Mouse (Mus musculus) CH12.LX (cell line): Measurements from ENCODE around the gene Rab5if. TPM values are rescaled to one million over a fixed set of nuclear protein-coding genes. Genes with fewer than 3 reads are reported as not detected.

Source experiments
- DNase-seq: peaks from one replicate; pipeline ENCODE4 v3.0.0-alpha.2; 2013; ENCODE audit errors: extremely low read depth
- H3K27ac ChIP-seq: 2 replicates; pipeline ENCODE4 v1.5.1; 2012; ENCODE audit warnings: low read depth, mild to moderate bottlenecking, control low read depth, moderate library complexity; ENCODE audit not compliant: insufficient read depth
- H3K27me3 ChIP-seq: replicated peaks from 2 replicates; pipeline ENCODE3; 2012; ENCODE audit warnings: inconsistent platforms
- H3K36me3 ChIP-seq, 2 experiments: replicated peaks in 1 of 2; 2 replicates each; pipeline versions ENCODE3 to v1.6.1; 2012; ENCODE audit warnings: inconsistent platforms in 1 of 2, low read length in 1 of 2, mild to moderate bottlenecking in 1 of 2, mixed read lengths in 1 of 2, moderate library complexity in 1 of 2; ENCODE audit not compliant: control insufficient read depth in 1 of 2, insufficient read depth in 1 of 2
- H3K4me1 ChIP-seq, 2 experiments: 2 replicates each; pipeline ENCODE4 v1.6.1; 2012; ENCODE audit warnings: inconsistent platforms in 1 of 2, moderate library complexity in 1 of 2; ENCODE audit not compliant: insufficient read depth in 2 of 2, control insufficient read depth in 1 of 2
- H3K4me2 ChIP-seq: 2 replicates; pipeline ENCODE4 v1.6.1; 2012; ENCODE audit warnings: low read depth, mild to moderate bottlenecking, control low read depth; ENCODE audit not compliant: poor library complexity, insufficient read depth, severe bottlenecking
- H3K4me3 ChIP-seq, 3 experiments: fragments of 150-350 bp in 1 of 3; sonication (generic) in 1 of 3; replicated peaks in 1 of 3; 2 replicates each; pipeline versions ENCODE3 to v1.5.1; 2011 to 2012; ENCODE audit warnings: low read depth in 2 of 3, low read length in 2 of 3, mild to moderate bottlenecking in 2 of 3, moderate library complexity in 2 of 3, control low read depth in 1 of 3, improper control_type of control experiment in 1 of 3, inconsistent platforms in 1 of 3, mixed read lengths in 1 of 3; ENCODE audit not compliant: poor library complexity in 1 of 3
- H3K79me2 ChIP-seq: replicated peaks from 2 replicates; pipeline ENCODE4 v1.6.1; 2012; ENCODE audit warnings: mild to moderate bottlenecking, moderate library complexity; ENCODE audit not compliant: control insufficient read depth, poor library complexity, insufficient read depth, severe bottlenecking; ENCODE audit errors: extremely low read depth
- H3K9ac ChIP-seq: 2 replicates; pipeline ENCODE4 v1.6.1; 2012; ENCODE audit warnings: low read depth, mild to moderate bottlenecking, control low read depth, moderate library complexity; ENCODE audit not compliant: insufficient read depth
- H3K9me3 ChIP-seq: replicated peaks from 2 replicates; pipeline ENCODE3; 2012; ENCODE audit warnings: low read length, inconsistent platforms, mixed read lengths
- CHD2 ChIP-seq: IDR thresholded peaks from 2 replicates; pipeline ENCODE4 v1.6.1; 2011; ENCODE audit warnings: low read length, improper control_type of control experiment
- E2F4 ChIP-seq: IDR thresholded peaks from 2 replicates; pipeline ENCODE4 v1.6.1; 2011; ENCODE audit warnings: low read depth, low read length, improper control_type of control experiment; ENCODE audit not compliant: insufficient replicate concordance
- ELF1 ChIP-seq: IDR thresholded peaks from 2 replicates; pipeline ENCODE4 v1.6.1; 2014; ENCODE audit warnings: low read depth, mild to moderate bottlenecking, inconsistent platforms, low read length, improper control_type of control experiment
- ETS1 ChIP-seq: conservative IDR thresholded peaks from 2 replicates; pipeline ENCODE4 v1.6.1; 2012; ENCODE audit warnings: low read depth, mild to moderate bottlenecking, inconsistent platforms, low read length, improper control_type of control experiment, moderate library complexity
- JUND ChIP-seq: conservative IDR thresholded peaks from 2 replicates; pipeline ENCODE4 v1.6.1; 2011; ENCODE audit warnings: low read depth, low read length, improper control_type of control experiment
- KAT2A ChIP-seq: IDR thresholded peaks from 2 replicates; pipeline ENCODE4 v1.6.1; 2012; ENCODE audit warnings: low read length, improper control_type of control experiment, inconsistent platforms; ENCODE audit not compliant: insufficient replicate concordance
- MAFK ChIP-seq: IDR thresholded peaks from 2 replicates; pipeline ENCODE4 v1.6.1; 2011; ENCODE audit warnings: low read length, improper control_type of control experiment; ENCODE audit not compliant: insufficient replicate concordance
- MAX ChIP-seq: IDR thresholded peaks from 2 replicates; pipeline ENCODE4 v1.6.1; 2011; ENCODE audit warnings: low read length, improper control_type of control experiment
- MYC ChIP-seq: IDR thresholded peaks from 2 replicates; pipeline ENCODE4 v1.6.1; 2011; ENCODE audit warnings: low read depth, mild to moderate bottlenecking, improper control_type of control experiment, low read length
- POLR2A ChIP-seq: IDR thresholded peaks from 2 replicates; pipeline ENCODE4 v1.6.1; 2011; ENCODE audit warnings: low read depth, mild to moderate bottlenecking, improper control_type of control experiment, low read length
- POLR2AphosphoS2 ChIP-seq: IDR thresholded peaks from 2 replicates; pipeline ENCODE4 v1.6.1; 2011; ENCODE audit warnings: low read depth, low read length, improper control_type of control experiment
- RCOR1 ChIP-seq: conservative IDR thresholded peaks from 2 replicates; pipeline ENCODE4 v1.6.1; 2012; ENCODE audit warnings: low read depth, mild to moderate bottlenecking, inconsistent platforms, low read length, improper control_type of control experiment
- SIN3A ChIP-seq: IDR thresholded peaks from 2 replicates; pipeline ENCODE4 v1.6.1; 2012; ENCODE audit warnings: low read length, improper control_type of control experiment, inconsistent platforms
- TCF12 ChIP-seq: IDR thresholded peaks from 2 replicates; pipeline ENCODE4 v1.6.1; 2014; ENCODE audit warnings: low read depth, mild to moderate bottlenecking, inconsistent platforms, low read length, improper control_type of control experiment
- UBTF ChIP-seq: IDR thresholded peaks from 2 replicates; pipeline ENCODE4 v1.6.1; 2012; ENCODE audit warnings: low read depth, mild to moderate bottlenecking, inconsistent platforms, low read length, improper control_type of control experiment, moderate library complexity
- USF1 ChIP-seq: IDR thresholded peaks from 2 replicates; pipeline ENCODE4 v1.6.1; 2014; ENCODE audit warnings: low read depth, mild to moderate bottlenecking, inconsistent platforms, low read length, improper control_type of control experiment
- dilution Hi-C: fragments of 300-500 bp; cut with MboI; formaldehyde crosslinking; loops from 2 replicates; pipeline ENCODE4 v1.14.3; 2020; ENCODE audit warnings: low sequenced_read_pairs; ENCODE audit not compliant: extremely low pct_unique_long_range_greater_than_20kb, extremely low pct_ligation_motif_present
- in situ Hi-C: fragments of 300-500 bp; cut with MboI; formaldehyde crosslinking; loops from 3 replicates; pipeline ENCODE4 v1.14.3; 2019; ENCODE audit warnings: low sequenced_read_pairs, low pct_ligation_motif_present, low pct_unique_long_range_greater_than_20kb, mixed read lengths
- polyA plus RNA-seq: library from polyadenylated mRNA; unstranded; fragments of >175 nt; gene quantifications from 2 replicates; pipeline ENCODE4 v1.2.1, GENCODE M21; 2012; ENCODE audit warnings: low read depth; ENCODE audit not compliant: insufficient read length
- total RNA-seq, 2 experiments: library from RNA; depleted of rRNA; stranded (reverse); fragments of 300-350 nt in 1 of 2; fragments of >200 nt in 1 of 2; gene quantifications; 2 replicates each; pipeline ENCODE4 v1.2.3; 2012 to 2014

Rab5if gene
- total and polyA plus RNA-seq, 3 experiments: 111 to 205 (median 186) TPM

DNA sequence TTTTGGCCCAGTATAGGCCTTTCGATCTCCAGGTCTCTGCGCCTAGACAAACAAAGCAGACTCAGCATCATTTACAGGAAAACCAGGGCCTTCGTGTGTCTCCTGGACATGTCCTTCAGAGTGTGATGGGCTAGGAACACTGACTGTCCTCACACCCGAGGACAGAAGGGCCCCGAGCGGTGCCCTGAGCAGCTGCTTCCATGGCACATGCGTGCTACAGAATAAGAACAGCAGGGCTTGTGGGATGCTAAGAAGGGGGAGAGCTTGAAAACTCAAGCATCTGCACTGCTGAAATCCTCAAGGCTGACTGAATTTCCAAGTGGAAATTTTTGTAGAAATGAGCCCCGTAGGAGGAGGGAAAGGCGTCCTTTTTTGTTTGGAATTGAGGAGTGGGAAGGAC, 34.1 kb downstream of the Rab5if start (continued):
- TF ChIP-seq UBTF (no peak), POLR2AphosphoS2 (no peak), E2F4 (no peak), TCF12 (no peak)

DNA sequence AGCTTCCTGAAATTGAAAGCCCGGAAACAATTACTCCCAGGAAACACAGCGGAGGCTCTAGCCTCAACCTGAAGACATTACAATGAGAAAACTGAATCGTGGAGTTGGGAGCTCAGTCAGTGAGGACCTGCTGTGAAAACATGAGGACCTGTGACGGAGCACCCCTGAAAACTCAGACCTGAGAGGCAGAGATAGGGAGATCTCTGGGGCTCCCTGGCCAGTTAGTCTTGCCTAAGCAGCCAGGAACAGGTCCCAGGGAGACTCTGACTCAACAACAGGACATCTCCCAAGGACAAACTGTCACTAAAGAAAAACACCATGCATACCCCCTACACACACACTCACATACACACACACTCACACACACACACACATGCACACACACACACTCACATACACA, 35.4 kb downstream of the Rab5if start:
- no peak for DNase-seq
- no peaks in the 10 kb centered on the region for H3K9me3 ChIP-seq
- no peaks in the 10 kb centered on the region for H3K27me3 ChIP-seq
- H3K36me3 ChIP-seq: no peaks in the 10 kb centered on the region
- H3K4me2 ChIP-seq: no peak overlapping the region
- H3K27ac ChIP-seq: no peak overlapping the region
- no peak overlapping the region for H3K4me3 ChIP-seq
- no peak for TF ChIP-seq MAX
- TF ChIP-seq RCOR1: no peak
- TF ChIP-seq USF1: no peak
- TF ChIP-seq CHD2: no peak
- TF ChIP-seq ELF1: no peak
- no peak for TF ChIP-seq KAT2A
- H3K4me1 ChIP-seq: no peaks in the 10 kb centered on the region
- H3K79me2 ChIP-seq: no peaks in the 10 kb centered on the region
- no peak overlapping the region for H3K9ac ChIP-seq
- in situ Hi-C loops: loop anchor here (25.0 kb wide), 1 partner anchor 189 kb away; the partner anchor contains the start of genes Soga1 and Tldc2
- dilution Hi-C loops: no loop called here

DNA sequence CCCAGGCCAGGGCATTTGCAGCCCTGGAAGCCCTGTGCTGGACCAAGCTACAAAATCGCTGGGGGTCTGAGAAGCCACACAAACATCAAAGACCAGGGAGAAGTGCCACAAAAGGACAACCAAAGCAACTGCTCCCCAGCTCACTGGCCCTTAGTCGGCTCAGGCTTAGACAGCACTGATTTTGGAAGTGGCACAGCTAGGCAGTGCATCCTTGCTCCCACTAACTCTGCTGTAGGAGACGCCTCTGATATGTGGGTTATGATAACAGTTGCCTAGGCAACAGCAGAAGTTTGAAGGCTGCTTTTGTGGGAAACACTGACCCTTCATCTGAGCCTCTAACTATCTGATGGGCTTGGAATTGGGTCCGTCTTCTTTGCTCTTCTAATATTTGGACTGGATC, 36.3 kb downstream of the Rab5if start:
- dilution Hi-C loops (no loop called here), in situ Hi-C loops (loop anchor here (25.0 kb wide), 1 partner anchor 188 kb away; the partner anchor contains the start of genes Soga1 and Tldc2)
- TF ChIP-seq MYC (no peak), JUND (no peak)
- H3K4me3 ChIP-seq: no peak overlapping the region
- H3K9me3 ChIP-seq: no peaks in the 10 kb centered on the region
- H3K9ac ChIP-seq: no peak overlapping the region
- H3K27ac ChIP-seq: no peak overlapping the region
- H3K36me3 ChIP-seq: no peaks in the 10 kb centered on the region
- no peak for DNase-seq
- no peaks in the 10 kb centered on the region for H3K79me2 ChIP-seq
- no peaks in the 10 kb centered on the region for H3K4me1 ChIP-seq
- H3K4me2 ChIP-seq: no peak overlapping the region
- H3K27me3 ChIP-seq: no peaks in the 10 kb centered on the region

DNA sequence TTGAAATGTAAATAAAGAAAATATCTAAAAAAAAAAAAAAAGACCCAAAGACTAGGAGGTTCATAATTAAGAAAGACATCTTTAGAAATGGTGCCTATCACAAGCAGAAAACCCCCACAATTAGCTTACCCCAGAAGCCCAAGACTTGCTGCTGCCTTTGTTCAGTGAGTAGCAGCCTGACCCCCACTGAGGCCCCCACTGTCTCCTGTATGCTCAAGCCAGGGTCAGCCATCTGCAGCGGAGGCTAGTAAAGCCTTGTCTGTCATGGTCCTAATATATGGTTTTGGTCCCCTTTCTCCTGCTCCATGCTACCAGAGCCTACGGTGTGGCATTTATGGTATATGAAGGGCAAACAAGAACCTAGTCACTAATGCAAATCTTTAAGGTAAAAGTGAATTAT, 38.4 kb downstream of the Rab5if start:
- H3K4me1 ChIP-seq: no peaks in the 10 kb centered on the region; a peak in 1 of 4 replicates
- no peaks in the 10 kb centered on the region for H3K79me2 ChIP-seq
- TF ChIP-seq POLR2A (no peak), MAFK (no peak), ETS1 (no peak), MYC (no peak), SIN3A (no peak)
- no peak overlapping the region for H3K9ac ChIP-seq
- no peak overlapping the region for H3K27ac ChIP-seq
- dilution Hi-C loops: no loop called here
- H3K36me3 ChIP-seq: no peaks in the 10 kb centered on the region
- no peaks in the 10 kb centered on the region for H3K9me3 ChIP-seq
- in situ Hi-C loops: no loop called here
- no peak overlapping the region for H3K4me3 ChIP-seq
- H3K27me3 ChIP-seq: no peaks in the 10 kb centered on the region
- H3K4me2 ChIP-seq: no peak overlapping the region
- DNase-seq: no peak
